Mouse (Mus musculus) CD4-positive, CD25-positive, alpha-beta regulatory T cell, adult 2 months (primary cell): ENCODE data around the gene Pparg.

Experiments
- DNase-seq: peaks from one replicate; pipeline ENCODE4 v3.0.0-alpha.2; 2012; ENCODE audit warnings: low read depth, low spot score

Gene Pparg

GRCm38 (mm10) chr6:115504160-115504558 lies 143.4 kb downstream of the Pparg start:
- DNase-seq, result no peak

DNA sequence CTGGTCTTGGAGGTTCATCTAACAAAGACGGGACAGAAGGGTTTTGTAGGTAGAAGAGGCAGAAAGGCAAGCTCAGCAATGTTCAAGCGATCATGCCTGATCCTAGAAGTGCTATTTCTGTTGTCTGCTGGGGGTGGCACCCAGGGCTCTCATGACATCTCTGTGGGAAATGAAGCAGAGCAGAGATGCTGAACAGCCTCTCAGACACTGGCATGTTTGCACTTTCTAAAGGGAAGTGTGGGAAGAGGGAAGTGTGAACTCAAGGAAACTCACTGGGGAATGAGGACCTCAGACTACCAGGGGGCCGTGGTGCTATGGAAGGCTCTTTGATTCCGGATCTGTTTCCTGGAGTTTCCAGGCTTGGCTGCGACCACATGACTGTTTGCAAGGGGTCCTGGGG lies 144.2 kb downstream of the Pparg start:
- no peak for DNase-seq

GRCm38 (mm10) chr6:115506425-115506824 lies 145.7 kb downstream of the Pparg start:
- DNase-seq, result no peak

DNA sequence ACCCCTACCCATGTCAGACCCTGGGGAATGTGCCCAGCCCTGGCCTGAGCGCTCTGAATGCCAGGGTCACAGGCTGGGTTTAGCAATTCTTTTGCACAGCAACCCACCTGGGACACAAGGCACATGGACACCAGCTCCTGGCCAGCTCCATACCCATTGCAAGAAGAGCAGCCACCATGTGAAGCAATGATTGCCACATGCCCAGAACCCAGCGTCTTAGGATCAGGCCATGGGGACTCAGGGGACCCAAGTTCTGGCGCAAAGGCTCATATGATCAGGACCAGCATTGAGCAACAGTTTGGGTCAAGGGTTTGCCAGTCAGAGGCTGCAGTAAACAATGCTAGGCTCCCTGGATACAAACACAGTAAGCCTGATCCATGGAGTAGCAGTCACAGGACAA lies 150.7 kb downstream of the Pparg start:
- DNase-seq, result no peak

- DNase-seq, result no peak
These were observed 152.5 kb downstream of the Pparg start for GRCm38 (mm10) chr6:115513207-115513606.

DNA sequence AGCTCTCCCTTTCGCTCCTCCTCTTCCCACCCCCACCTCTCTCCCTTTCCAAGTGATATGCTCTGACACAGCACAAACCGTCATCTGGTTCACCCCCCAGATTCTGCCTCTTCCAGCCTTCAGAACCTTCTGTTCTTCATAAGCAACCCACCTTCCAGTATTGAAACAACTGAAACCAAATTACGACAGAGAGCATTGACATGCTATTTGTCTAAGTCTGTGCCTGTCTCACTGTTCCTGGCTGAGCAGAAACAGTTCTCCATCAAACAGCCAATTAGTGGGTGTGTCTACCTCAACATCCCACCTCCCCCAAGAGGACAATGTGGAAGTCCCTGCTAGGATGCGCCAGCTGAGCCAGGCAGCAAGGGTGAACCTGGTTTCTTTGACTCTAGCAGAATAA lies 157.2 kb downstream of the Pparg start:
- no peak for DNase-seq

DNA sequence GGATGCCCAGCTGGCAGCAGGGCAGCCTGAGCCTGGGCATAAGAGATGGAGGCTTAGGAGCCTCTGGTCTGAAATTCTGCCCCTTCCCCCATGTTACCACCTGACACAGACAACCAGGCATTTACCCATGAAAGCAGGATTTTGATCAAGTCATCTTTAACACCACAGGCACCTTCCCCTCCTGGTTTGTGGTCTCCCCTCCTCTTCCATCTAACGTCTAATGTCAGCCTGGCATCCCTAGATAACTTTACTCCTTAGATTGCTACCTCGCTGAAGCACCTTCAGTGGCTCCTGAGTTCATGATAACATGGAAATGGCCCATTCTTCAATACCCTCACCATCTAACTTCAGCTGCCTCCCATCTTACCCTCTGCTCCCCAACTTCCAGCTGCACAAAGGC lies 157.6 kb downstream of the Pparg start:
- DNase-seq, result no peak

DNA sequence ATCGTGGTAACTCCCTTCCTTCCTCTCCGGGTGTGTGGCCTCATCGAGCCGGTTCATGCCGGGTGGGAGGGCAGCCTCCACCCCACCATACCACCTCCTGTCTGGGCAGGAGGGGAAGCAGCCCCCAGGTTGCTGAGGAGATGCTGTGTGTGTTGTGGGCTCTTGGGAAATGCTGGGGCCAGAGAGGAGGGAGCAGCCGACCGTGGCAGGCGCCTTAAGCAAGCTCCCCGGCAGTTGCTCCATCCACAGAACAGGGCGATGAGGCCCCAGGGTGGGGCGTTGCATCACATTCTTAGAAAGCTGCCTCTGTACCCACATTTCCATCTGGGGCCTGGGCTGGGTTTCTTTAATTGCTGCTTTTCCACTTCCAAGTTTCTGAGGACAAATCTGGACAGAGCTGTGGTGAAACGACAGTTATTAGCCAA lies 158.5 kb downstream of the Pparg start:
- no peak for DNase-seq

- no peak for DNase-seq
These were observed 161.2 kb downstream of the Pparg start for GRCm38 (mm10) chr6:115521923-115522322.

DNA sequence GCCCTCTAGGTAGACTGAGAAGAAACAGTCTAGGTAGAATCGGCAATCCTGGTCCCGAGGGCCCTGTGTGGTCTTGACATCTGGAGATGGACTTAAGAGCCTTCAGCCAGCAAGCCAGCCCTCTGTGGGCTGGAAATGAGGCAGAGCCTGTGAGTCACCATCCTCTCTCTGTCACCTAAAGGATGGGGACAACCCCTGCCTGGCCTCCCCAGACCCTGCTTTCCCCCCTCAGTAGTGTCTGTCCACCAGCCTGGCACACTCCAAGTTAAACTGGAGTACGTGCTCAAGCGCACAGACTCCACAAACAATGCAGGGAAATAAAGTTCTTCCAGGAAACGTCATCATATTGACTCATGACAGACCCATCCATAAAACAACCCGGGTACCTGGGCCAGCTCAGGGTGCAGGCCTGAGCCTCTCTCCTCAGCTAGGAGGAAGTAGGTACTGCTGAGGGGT lies 162.0 kb downstream of the Pparg start:
- DNase-seq, result no peak

DNA sequence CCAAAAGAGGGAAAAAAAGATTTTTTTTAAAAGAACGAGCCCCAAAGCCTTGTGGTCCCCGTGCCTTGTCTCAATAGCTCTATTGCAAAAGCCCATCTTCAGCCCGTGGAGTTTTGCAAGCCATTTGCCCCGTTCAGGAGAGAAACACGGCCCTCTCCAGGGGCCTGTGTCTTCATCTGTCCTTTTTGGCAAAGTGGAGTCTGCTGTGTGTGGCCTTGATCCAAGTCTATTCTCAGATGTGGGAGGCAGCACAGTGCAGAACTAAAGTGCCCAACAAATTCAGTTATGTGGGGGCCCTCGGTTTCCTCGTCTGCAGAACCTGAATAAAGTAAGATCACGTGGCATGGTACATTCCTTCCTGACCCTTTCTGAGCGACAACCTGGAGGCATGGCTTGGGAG lies 162.4 kb downstream of the Pparg start:
- no peak for DNase-seq

GRCm38 (mm10) chr6:115524449-115524990 lies 163.8 kb downstream of the Pparg start:
- peak; percentile 29 for DNase-seq

DNA sequence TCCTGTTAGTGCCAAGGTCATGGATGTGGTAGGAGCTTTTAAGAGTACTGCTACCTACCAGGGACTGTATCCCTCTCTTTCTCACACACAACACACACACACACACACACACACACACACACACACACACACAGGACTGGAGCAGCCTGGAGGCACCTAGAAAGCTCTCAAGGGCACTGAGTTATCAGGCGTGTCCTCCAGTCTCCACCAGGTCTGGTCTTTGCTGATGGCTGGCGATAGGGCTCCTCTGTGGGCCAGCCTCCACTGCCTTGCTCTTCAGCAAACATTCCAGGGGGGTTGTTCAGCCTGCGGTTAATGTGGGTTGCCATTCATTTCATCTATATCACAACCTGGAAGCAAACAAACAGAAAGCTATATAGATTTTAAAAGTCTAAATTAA lies 166.7 kb downstream of the Pparg start:
- DNase-seq, result no peak

DNA sequence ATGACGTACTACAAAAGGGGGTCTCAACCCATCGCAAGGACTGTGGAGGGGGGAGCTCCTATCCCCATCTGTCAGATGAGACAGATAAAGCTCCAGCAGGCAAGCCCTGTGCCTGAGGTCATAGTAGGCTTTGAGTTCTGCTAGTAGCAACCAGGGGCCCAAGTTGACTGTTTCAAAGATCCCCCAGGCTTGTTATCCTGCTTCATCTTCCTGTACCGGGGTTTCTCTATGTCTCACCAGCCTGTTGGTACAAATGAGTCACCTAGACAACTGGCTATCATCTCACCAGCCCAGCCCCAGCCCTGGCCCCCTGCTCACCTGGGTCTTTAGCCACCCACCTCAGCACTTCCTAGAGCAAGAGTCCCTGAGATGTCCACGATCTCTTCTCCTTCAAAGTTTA lies 167.6 kb downstream of the Pparg start:
- DNase-seq, result peak; percentile 24

GRCm38 (mm10) chr6:115534617-115535016 lies 173.9 kb downstream of the Pparg start:
- DNase-seq, result no peak

DNA sequence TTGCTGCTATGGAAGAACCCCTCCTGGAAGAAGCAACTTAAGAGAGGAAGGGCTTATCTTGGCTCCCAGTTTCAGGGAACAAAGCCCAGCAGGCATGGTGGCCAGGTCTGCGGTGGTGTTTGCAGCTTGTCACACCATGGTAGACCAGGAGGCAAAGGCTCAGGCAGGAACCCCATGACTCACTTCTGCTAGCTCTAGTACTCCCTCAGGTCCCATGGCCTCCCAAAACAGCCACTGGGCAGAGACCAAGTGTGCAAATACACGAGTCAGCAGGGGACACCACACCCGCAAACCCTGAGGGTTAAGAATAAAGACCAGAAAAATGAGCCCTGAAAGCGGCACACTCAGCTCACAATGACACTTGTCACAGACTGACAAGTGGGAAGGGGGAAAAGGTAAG lies 175.4 kb downstream of the Pparg start:
- no peak for DNase-seq

GRCm38 (mm10) chr6:115538645-115539429 lies 178.1 kb downstream of the Pparg start:
- peak; percentile 88 for DNase-seq
